Mouse (Mus musculus) intestine, embryonic 16.5 days (tissue): ENCODE results near the gene Rreb1. TPM values are rescaled to one million over a fixed set of nuclear protein-coding genes. Genes with fewer than 3 reads are reported as not detected.

Experiments
- ATAC-seq: fragments of 200-750 bp; cut with Nextera tagmentation; 2 replicates; pipeline ENCODE4 v1.8.0; 2017; ENCODE audit warnings: moderate TSS enrichment, moderate library complexity
- H3K27ac ChIP-seq: fragments of 300-500 bp; sonication (generic); 2 replicates; pipeline ENCODE4 v1.5.1; 2014; ENCODE audit warnings: mild to moderate bottlenecking, low read length
- H3K27me3 ChIP-seq: fragments of 300-500 bp; sonication (generic); replicated peaks from 2 replicates; pipeline ENCODE4 v1.6.1; 2014; ENCODE audit warnings: low read length, control low read depth, mixed read lengths; ENCODE audit not compliant: control insufficient read depth, insufficient read depth
- H3K36me3 ChIP-seq: fragments of 300-500 bp; sonication (generic); 2 replicates; pipeline ENCODE4 v1.6.1; 2014; ENCODE audit warnings: low read length, control low read depth; ENCODE audit not compliant: control insufficient read depth, insufficient read depth
- H3K4me1 ChIP-seq: fragments of 300-500 bp; sonication (generic); 2 replicates; pipeline ENCODE4 v1.6.1; 2014; ENCODE audit warnings: low read length, control low read depth, mixed read lengths; ENCODE audit not compliant: control insufficient read depth, insufficient read depth
- H3K4me2 ChIP-seq: fragments of 300-500 bp; sonication (generic); 2 replicates; pipeline ENCODE4 v1.6.1; 2014; ENCODE audit warnings: low read depth, low read length, control low read depth
- H3K4me3 ChIP-seq: fragments of 300-500 bp; sonication (generic); 2 replicates; pipeline ENCODE4 v1.5.1; 2014; ENCODE audit warnings: mild to moderate bottlenecking, low read length
- H3K9ac ChIP-seq: fragments of 300-500 bp; sonication (generic); 2 replicates; pipeline ENCODE4 v1.6.1; 2014; ENCODE audit warnings: low read depth, low read length
- H3K9me3 ChIP-seq: fragments of 300-500 bp; sonication (generic); 2 replicates; pipeline ENCODE4 v1.6.1; 2016; ENCODE audit warnings: low read length, control low read depth; ENCODE audit not compliant: control insufficient read depth
- WGBS: fragments of 180-500 bp; shearing (Covaris S2); extraction: QIAGEN DNeasy Blood & Tissue Kit; methylation state at CpG from one replicate; pipeline ENCODE4 v1.1.7; 2014; 5-methylcytosine and 5-hydroxymethylcytosine counted together
- polyA plus RNA-seq: library from polyadenylated mRNA; unstranded; fragments of >200 nt; fragmentation: Nextera tagmentation; extraction: Ambion mirVana; gene quantifications from 2 replicates; pipeline ENCODE4 v1.2.1, GENCODE M21; 2015

Rreb1 gene
- polyA plus RNA-seq, 1 experiment from 2014 or later = 13.7 TPM

DNA sequence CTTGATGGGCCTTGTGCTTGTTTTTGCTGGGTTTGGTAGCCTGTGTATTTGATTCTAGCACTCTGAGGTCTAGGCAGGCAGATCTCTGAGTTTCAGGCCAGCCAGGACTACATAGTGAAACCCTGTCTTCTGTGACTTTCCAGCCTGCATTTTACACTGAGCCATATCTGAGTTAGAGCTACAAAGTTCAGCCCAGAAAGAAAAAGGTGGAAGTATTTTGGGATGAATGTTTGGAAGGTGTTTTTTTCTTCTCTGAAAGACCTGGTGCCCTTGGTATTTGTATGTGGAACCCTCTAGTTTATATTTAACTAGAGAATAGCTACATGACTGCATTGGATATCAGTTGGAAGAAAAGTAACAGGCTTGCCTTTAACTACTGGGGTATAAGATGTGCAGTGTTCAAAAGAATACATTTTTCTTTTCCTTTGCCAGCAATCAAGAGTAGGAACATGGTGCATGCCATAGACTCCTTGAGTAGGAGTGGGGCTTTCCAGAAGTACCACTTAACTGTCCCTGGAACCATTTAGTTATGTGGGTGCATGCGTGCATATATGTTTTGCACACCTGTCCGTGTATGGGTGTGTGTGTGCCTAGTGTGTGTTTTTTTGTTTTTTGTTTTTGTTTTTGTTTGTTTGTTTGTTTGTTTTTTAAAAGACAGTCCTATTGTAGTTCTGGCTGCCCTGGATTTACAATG, 94.1 kb downstream of the Rreb1 start:
- no peak overlapping the region for H3K4me3 ChIP-seq
- H3K9me3 ChIP-seq = no peaks in the 10 kb centered on the region
- no peak overlapping the region for H3K9ac ChIP-seq
- peak overlapping the region; percentile 58 for H3K27ac ChIP-seq
- H3K4me2 ChIP-seq = no peak overlapping the region
- ATAC-seq = no peak
- H3K27me3 ChIP-seq = no peaks in the 10 kb centered on the region
- 91% methylated on average over 2 of the region's 2 CpGs for WGBS
- H3K36me3 ChIP-seq = no peaks in the 10 kb centered on the region
- H3K4me1 ChIP-seq = peaks cover 41% of the 10 kb centered on the region

DNA sequence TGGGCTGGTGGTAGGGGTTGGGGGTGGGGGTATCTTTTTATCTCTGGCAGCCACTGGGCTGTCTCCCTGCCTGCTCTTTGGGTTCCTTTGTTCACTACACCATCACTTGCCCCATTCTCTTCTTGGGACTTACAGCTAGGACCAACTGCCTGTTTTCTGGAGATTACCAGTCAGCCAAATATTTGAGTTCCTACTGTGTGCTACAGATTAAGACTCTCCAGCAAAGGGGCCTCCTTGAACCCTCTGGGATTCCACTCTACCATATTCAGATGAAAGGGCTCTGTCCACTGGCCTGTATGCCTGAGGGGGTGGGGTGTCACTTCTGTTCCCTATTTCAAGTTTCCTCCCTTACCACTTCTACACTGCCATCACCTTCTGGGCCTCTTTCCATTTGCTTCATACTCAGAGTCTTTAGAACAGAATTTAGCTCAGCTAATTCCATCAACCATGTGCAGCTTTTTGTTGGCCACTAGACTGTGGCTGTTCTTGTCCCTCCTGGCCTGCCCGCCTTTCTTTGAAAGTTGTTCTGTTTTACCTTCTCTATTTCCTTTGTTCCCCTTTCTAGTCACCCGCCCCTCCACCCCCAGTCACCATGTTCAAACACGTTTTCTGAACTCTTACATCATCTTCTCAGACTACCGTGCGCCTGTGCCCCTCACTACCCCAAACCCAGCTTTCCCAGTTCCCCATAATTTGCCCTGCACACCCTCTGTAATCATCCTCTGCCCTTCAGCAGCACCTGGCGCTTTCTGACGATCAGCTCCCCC, 95.1 kb downstream of the Rreb1 start:
- Histone ChIP-seq H3K4me2 (no peak overlapping the region), H3K27ac (no peak overlapping the region), H3K27me3 (no peaks in the 10 kb centered on the region), H3K36me3 (no peaks in the 10 kb centered on the region), H3K4me1 (peaks cover 37% of the 10 kb centered on the region), H3K9me3 (no peaks in the 10 kb centered on the region), H3K9ac (0 out of 2 replicates have a peak overlapping the region, but pooled peaks have one; percentile 6), H3K4me3 (no peak overlapping the region)
- 65% methylated on average over 7 of the region's 7 CpGs for WGBS
- ATAC-seq = 0 out of 2 replicates have a peak, but pooled peaks have one; percentile 32

DNA sequence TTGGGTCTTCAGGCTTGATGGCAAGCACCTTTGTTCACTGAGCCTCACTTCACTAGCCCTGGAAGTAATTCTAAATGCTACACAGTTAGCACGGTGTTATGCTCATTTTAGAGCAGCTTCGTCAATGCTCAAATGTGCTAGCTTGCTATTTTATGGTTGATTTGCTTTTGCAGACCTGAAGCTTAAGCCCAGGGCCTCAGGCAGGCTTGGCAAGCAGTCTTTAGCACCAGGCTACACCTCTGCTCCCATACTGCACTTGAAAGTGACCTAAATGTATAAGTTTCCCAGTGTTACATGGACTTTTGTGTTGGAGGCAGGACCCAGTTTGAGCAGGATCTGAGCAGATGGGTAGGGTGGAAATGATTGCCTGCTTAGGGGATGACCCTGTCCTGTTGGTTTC, 97.7 kb downstream of the Rreb1 start:
- H3K27me3 ChIP-seq = no peaks in the 10 kb centered on the region
- H3K9me3 ChIP-seq = no peaks in the 10 kb centered on the region
- no peaks in the 10 kb centered on the region for H3K36me3 ChIP-seq
- no peak for ATAC-seq
- H3K27ac ChIP-seq = 0 out of 2 replicates have a peak overlapping the region, but pooled peaks have one; percentile 30
- no peak overlapping the region for H3K9ac ChIP-seq
- peaks cover 58% of the 10 kb centered on the region for H3K4me1 ChIP-seq
- H3K4me2 ChIP-seq = no peak overlapping the region
- H3K4me3 ChIP-seq = no peak overlapping the region
- 91% methylated on average over 2 of the region's 2 CpGs for WGBS

DNA sequence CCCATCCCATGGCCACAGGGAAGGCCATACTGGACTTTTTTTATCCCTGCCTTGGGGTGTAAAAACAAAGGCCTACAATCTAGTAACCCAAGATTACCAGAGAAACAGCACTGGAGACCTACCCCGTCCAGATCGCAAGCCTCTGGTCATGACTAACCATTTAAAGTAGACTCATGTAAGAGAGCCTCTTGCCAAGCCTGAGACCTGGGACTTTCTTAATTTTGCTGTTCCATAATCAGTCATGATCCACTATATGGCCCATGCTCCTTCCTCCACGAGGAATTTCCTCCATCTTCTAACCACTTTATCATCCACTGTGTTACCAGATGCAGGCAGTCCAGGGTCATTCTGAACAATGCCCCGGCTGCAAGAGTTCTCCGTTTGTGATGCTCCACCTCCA, 98.2 kb downstream of the Rreb1 start:
- Histone ChIP-seq H3K4me3 (no peak overlapping the region), H3K4me1 (peaks cover 61% of the 10 kb centered on the region), H3K27ac (no peak overlapping the region), H3K4me2 (no peak overlapping the region), H3K36me3 (no peaks in the 10 kb centered on the region), H3K9me3 (no peaks in the 10 kb centered on the region), H3K9ac (no peak overlapping the region), H3K27me3 (no peaks in the 10 kb centered on the region)
- 60% methylated on average over 5 of the region's 5 CpGs for WGBS
- ATAC-seq = no peak

DNA sequence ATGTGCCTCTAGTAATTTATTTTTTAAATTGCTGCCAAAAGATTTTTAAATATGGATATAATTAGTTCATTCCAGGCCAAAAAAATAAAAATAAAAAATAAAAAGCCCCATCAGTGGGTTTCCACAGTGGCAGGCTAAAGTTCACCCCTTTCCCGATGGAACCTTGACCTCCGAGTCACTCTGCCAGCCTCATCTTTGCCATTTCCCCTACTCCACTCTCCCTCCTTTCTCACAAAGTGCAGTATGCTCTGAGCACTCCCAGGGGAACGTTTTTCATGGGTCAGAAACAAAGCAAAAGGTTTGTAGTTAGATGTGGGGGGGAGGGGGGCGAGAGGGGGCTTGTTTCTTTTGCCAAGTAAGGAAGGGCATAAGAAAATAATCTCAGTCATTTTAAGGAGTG, 98.6 kb downstream of the Rreb1 start:
- Histone ChIP-seq H3K9me3 (no peaks in the 10 kb centered on the region), H3K9ac (no peak overlapping the region), H3K36me3 (no peaks in the 10 kb centered on the region), H3K4me3 (no peak overlapping the region), H3K27ac (no peak overlapping the region), H3K4me1 (peaks cover 63% of the 10 kb centered on the region), H3K27me3 (no peaks in the 10 kb centered on the region), H3K4me2 (no peak overlapping the region)
- 60% methylated on average over 4 of the region's 4 CpGs for WGBS
- no peak for ATAC-seq

DNA sequence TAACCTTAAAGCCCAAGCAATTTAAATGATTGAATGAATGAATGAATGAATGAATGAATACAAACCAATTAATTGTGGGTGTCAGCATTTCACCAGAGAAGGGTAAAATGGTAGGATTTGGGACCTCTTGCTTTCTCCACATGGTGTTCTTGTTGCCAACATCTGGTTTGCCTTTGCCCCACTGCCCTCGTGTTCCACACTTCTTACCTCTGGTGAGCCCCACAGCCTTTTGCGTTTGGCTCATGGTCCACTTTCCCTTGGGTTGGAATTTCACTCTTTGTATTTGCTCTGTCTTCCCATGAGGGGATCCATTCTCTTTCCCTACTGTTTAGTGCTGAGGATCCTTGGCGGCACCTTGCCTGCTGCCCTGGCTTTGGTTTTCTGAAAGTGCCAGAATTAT, 99.0 kb downstream of the Rreb1 start:
- H3K9ac ChIP-seq = no peak overlapping the region
- ATAC-seq = no peak
- no peak overlapping the region for H3K4me2 ChIP-seq
- no peaks in the 10 kb centered on the region for H3K9me3 ChIP-seq
- H3K4me3 ChIP-seq = no peak overlapping the region
- H3K27ac ChIP-seq = no peak overlapping the region
- no peaks in the 10 kb centered on the region for H3K36me3 ChIP-seq
- H3K27me3 ChIP-seq = no peaks in the 10 kb centered on the region
- H3K4me1 ChIP-seq = peaks cover 66% of the 10 kb centered on the region
- WGBS = 66% methylated on average over 3 of the region's 3 CpGs

DNA sequence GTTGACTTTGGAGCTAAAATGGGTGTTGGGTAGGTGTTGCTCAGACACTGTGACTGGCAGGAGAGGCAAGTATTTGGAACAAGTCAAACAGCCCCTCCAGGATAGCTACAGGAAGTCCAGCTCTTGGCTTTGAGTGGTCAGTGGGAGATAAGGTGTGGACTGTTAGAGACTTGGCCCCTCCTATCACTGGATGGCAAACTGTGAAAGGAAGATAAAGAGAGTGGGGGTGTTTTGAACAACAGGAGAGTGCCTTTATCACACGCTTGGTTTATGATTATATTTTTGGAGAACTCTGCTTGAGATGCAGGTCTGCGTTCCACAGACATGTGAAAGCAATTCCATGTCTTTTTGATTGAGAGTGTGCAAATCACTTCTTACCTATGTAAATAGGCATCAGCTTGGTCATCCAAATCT, 100.7 kb downstream of the Rreb1 start:
- Histone ChIP-seq H3K27me3 (no peaks in the 10 kb centered on the region), H3K4me1 (peaks cover 69% of the 10 kb centered on the region), H3K4me2 (no peak overlapping the region), H3K36me3 (no peaks in the 10 kb centered on the region), H3K4me3 (no peak overlapping the region), H3K27ac (peak overlapping the region; percentile 79), H3K9me3 (no peaks in the 10 kb centered on the region), H3K9ac (no peak overlapping the region)
- 58% methylated on average over 2 of the region's 2 CpGs for WGBS
- peak; percentile 24; the same call in 1 of the 2 replicates for ATAC-seq

DNA sequence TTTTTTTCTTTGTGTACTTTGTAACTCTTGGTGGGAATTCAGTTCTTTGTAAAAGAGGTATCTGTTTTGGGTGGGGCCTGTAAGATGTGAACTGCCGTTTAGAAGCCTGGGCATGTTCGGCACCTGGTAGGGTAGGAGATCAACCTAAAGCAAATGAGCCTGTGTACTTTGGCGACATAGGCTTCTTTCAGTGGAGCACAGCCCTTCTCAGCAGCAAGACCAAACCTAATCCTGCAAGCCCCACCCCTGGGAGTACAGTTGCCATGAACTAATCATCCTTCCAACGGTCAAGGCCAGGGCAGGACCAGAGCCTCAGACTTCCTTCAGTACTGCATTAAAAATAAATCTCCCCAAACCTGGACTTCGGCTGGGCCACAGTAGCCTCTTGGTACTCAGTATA, 101.4 kb downstream of the Rreb1 start:
- 30% methylated on average over 5 of the region's 5 CpGs for WGBS
- H3K4me2 ChIP-seq = peak overlapping the region; percentile 17; the same call in 1 of the 2 replicates
- no peak overlapping the region for H3K4me3 ChIP-seq
- peaks cover 74% of the 10 kb centered on the region for H3K4me1 ChIP-seq
- H3K9ac ChIP-seq = no peak overlapping the region
- no peaks in the 10 kb centered on the region for H3K9me3 ChIP-seq
- H3K36me3 ChIP-seq = no peaks in the 10 kb centered on the region
- peak overlapping the region; percentile 79 for H3K27ac ChIP-seq
- H3K27me3 ChIP-seq = no peaks in the 10 kb centered on the region
- peak; percentile 51 for ATAC-seq

DNA sequence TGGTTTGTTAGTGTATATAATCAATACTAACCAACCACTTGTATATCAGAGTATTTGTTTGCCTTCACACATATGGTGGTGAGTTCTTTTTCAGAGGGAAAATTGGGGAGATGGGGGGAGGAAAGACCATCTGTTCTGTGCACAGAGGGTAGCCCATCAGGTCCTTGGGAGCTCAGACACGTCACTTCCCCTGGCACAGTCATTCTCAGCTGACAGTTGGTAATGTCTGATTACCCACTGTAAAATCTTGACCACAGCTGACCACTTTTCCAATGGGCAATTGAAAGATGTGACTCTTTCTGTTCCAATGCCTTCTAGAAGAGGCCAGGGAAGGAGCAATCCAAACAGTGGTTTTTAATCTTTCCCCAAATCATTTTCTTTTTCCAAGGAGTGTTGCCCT, 101.8 kb downstream of the Rreb1 start:
- 38% methylated on average over 1 of the region's 1 CpGs for WGBS
- Histone ChIP-seq H3K27me3 (no peaks in the 10 kb centered on the region), H3K9me3 (no peaks in the 10 kb centered on the region), H3K27ac (peak overlapping the region; percentile 79), H3K9ac (peak overlapping the region; percentile 53), H3K4me2 (peak overlapping the region; percentile 17; the same call in 1 of the 2 replicates), H3K36me3 (no peaks in the 10 kb centered on the region), H3K4me3 (no peak overlapping the region), H3K4me1 (peaks cover 74% of the 10 kb centered on the region)
- ATAC-seq = no peak
